Mouse (Mus musculus): ENCODE measurements around the gene Klhl20. TPM values are rescaled to one million over a fixed set of nuclear protein-coding genes. Genes with fewer than 3 reads are reported as not detected.

The Klhl20 gene
- total RNA-seq, 2 experiments from 2014 or later, result 8.5 to 8.6 TPM

DNA sequence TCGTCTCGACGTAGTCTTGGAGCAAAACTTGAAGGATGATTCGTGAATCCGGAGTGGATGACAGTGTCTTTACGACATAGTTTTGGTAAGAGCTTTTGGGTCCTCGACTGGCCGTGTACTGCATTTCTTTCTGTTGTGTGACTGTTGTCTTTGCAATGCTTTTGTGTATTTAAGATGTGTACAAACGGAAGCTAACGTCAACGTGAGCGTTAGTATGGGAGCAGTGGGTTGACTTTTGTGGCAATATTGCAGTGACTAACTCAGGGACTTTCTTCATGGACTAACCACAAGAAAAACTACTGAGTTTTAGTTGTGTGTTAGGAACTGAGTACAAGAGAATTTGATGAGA is 60.1 kb downstream of the Klhl20 start:
- DNase-seq, result no peak

GRCm38 (mm10) chr1:161070352-161071271 is 60.7 kb downstream of the Klhl20 start, which contains the start of the genes Dars2 and Cenpl:
Gene Dars2 (minus strand): TSS chr1:161070658.
Gene Cenpl (plus strand): TSS chr1:161070713.
- peak; percentile 94 for DNase-seq

- no peak for DNase-seq
Measured at GRCm38 (mm10) chr1:161063351-161063750, 68.0 kb downstream of the Klhl20 start.

- no peak for DNase-seq
Measured at GRCm38 (mm10) chr1:161057164-161057563, 74.1 kb downstream of the Klhl20 start.

DNA sequence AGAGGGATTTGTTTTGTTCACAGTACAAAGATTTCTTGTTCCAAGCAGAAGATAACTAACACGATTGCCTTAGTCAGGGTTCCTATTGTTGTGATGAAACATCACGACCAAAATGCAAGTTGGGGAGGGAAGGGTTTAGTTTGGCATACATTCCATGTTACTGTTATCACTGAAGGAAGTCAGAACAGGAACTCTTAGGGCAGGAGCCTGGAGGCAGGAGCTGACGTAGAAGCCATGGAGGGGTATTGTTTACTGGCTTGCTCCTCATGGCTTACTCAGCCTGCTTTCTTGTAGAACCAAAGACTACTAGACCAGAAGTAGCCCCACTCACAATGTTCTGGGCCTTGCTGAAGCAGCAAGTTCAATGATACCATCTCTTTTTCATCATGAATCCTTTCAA is 84.3 kb downstream of the Klhl20 start:
- DNase-seq, result no peak

DNA sequence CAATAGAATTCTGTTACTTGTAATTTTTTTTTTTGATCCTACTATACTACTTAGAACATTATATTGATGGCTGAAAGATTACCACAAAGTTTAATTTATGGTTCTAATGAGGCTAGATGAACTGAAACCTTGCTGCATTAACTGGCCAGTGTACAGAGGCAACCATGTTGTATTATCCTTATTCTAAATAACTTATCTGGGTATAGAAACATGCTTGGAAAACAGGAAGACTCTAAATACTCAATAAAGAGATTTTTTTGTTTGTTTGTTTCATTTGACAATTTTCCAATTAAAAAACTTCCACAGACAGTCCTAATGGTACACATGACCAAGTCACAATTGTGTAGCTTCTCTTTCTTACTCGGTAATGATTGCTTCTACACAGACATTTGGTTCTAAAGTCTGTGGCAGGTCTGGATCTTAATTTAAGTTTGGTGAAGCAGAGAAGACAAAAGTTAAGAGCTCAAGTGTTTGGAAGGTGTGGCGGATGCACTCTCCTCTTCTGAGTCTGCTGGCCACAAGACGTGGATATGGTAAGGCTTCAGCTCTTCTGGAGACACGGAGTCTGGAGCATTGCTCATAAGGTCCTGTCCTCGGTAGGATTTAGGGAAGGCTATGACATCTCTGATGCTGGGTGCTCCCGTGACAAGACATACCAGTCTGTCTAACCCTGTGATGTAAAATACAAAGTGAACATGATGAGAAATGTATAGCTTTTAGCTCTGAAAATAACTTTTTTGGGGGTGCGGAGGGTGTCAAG is 89.9 kb downstream of the Klhl20 start:
- no peak for DNase-seq

- no peak for DNase-seq
Measured at GRCm38 (mm10) chr1:161040855-161041254, 90.5 kb downstream of the Klhl20 start.

GRCm38 (mm10) chr1:161040426-161040770 is 90.9 kb downstream of the Klhl20 start:
- no peak for DNase-seq

GRCm38 (mm10) chr1:161039741-161040425 is 91.4 kb downstream of the Klhl20 start:
- DNase-seq, result no peak

- DNase-seq, result no peak
Measured at GRCm38 (mm10) chr1:161038968-161039721, 92.2 kb downstream of the Klhl20 start.

Other genes with a start within 250 kb of the Klhl20 start
- 10 to 100 TPM; 22.5 to 30.0 TPM for gene Rc3h1, start 225.1 kb downstream of the Klhl20 start, total RNA-seq (2021)
- under 1 TPM in 1 of 2 experiments, not detected in 1; 0.08 TPM for gene Serpinc1, start 152.9 kb downstream of the Klhl20 start, total RNA-seq (2021)
- gene Zbtb37, start 96.7 kb downstream of the Klhl20 start, total RNA-seq (2021), result 1 to 10 TPM; 4.8 to 7.8 TPM
- 10 to 100 TPM; 11.0 to 11.4 TPM for gene Dars2, start 60.9 kb downstream of the Klhl20 start, total RNA-seq (2021)
- gene Cenpl, start 60.8 kb downstream of the Klhl20 start, total RNA-seq (2021), result under 1 TPM; 0.51 to 0.62 TPM
- gene Ankrd45, start 11.2 kb upstream of the Klhl20 start, total RNA-seq (2021), result not detected
- not detected for gene Tex50, start 27.8 kb upstream of the Klhl20 start, total RNA-seq (2021)
- 100 to 1,000 TPM in 1 of 2 experiments, 10 to 100 TPM in 1; 92.8 to 127 TPM for gene Prdx6, start 119.7 kb upstream of the Klhl20 start, total RNA-seq (2021)

All from gastrocnemius, postnatal 25 days (tissue).